Mouse (Mus musculus): ENCODE results near the gene Rhog.

Gene Rhog

GRCm38 (mm10) chr7:102250631-102251214 lies 5.1 kb downstream of the Rhog start:
- peak; percentile 75 to 80 for DNase-seq (ENCODE audit: low spot score in 2 of 2)

GRCm38 (mm10) chr7:102249896-102250630 lies 5.8 kb downstream of the Rhog start:
- DNase-seq (ENCODE audit: low spot score in 2 of 2): peak in 1 of 2 experiments; percentile 36

DNA sequence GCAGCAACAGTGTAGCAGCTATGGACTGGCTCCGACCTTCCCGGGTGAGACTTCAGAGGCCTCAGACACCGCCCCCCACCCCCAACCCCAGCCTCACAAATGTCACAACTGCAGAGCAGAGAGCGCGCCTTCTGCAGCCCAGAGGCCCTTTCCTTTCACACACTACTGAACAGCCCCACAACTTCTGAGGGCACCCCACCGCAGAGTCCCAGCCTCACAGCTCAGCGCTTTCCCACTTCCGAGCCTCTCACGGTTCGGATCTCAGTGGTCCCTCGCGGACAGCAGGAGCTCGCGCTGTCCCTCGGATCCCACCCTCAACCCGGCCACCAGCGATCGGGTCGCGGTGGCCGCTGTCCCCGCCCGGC lies 6.3 kb downstream of the Rhog start:
- DNase-seq (ENCODE audit: low spot score in 2 of 2): no peak

- no peak for DNase-seq (ENCODE audit: low spot score in 2 of 2)
Measured at GRCm38 (mm10) chr7:102248691-102249404, 7.0 kb downstream of the Rhog start.

DNA sequence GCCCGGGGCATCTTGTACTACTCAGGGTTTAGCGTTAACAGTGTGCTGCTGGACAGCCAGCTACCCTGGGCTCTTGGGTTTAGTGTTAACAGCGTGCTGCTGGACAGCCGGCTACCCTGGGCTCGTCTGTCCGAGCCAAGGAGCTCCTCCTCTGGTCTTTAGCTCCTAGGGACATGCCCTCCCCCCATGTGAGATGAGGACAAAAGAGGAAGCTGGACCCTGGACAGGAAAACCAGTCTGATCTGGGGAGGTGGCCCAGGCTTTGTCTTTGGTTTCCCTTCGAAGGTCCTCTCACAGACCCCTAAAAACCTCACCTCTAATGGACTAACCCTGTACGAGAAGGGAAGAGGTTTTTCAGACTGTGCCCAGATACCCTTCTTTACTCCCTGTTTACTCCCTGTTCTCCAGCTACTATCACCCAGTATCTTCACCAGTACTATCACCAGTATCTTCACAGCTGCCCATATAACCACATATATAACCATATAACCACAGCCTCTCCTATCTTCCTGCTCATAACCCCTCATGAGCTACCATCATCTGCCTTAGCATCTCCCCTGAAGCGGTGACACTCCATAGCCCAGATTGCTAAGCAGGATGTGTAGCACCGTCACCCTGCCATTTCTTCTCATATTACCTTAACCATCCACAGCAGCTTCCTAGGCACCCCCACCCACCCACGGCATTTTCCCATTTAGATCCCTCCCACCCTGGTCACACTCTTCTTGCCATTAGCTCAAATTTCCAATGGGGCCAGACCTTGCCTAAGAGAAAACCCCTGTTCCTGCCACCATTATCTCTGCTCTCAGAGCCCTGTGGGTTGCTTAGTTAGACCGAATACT lies 8.7 kb downstream of the Rhog start:
- DNase-seq (ENCODE audit: low spot score in 2 of 2): no peak

- DNase-seq (ENCODE audit: low spot score in 2 of 2): no peak
Measured at GRCm38 (mm10) chr7:102246265-102246664, 9.6 kb downstream of the Rhog start.

DNA sequence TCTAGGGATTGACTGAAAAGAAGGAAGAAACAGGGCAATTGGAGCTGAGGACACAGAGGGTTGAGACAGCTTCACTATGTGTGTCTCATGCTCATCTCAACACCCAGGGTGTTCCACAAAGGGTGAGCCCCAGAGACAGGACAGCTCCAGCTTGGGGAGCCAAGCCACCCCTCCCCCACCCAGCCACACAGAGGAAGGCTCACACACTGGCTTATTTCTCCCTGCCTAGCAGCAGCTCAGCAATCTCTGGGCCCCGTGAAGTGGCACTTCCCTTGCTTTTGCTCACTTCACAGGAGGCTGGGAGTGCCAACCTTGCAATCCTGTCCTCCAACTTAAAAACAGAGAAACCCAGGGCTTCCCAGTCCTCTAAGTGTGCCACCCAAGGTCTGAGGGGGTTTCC lies 10.1 kb downstream of the Rhog start:
- no peak for DNase-seq (ENCODE audit: low spot score in 2 of 2)

DNA sequence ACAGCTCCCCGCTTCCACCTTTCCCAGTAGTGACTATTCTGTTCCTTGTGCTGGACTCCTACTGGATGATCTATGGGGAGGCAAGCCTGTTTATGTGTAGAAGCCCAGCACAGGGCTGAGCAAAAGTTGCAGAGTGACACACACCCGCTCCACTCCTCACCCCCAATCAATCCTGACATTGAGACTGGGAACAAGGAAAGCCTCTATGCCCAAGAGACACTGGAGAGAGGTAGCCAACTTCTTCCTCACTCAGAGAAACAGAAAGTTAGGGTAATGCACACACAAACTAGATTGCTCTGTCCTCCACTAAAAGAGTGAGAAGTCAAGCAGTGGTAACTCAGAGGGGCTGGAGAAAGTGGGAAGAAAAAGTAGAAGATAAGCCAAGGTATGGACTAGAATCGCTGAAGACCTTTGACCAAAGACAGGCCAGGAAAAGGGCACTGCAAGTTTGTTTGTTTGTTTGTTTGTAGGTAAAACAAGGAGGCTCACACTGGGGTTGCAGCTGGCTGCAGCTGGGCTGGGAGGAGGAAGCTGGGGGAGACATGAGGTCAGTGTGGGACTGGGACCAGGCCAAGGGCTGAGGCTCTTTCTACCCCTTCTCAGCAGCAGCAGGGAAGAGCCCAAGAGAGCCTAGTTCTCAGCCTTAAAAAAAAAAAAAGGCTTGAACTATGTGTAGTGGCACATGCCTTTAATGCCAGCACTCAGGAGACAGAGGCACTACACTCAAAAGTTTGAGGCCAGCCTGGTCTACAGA lies 10.9 kb downstream of the Rhog start:
- DNase-seq (ENCODE audit: low spot score in 2 of 2): no peak

DNA sequence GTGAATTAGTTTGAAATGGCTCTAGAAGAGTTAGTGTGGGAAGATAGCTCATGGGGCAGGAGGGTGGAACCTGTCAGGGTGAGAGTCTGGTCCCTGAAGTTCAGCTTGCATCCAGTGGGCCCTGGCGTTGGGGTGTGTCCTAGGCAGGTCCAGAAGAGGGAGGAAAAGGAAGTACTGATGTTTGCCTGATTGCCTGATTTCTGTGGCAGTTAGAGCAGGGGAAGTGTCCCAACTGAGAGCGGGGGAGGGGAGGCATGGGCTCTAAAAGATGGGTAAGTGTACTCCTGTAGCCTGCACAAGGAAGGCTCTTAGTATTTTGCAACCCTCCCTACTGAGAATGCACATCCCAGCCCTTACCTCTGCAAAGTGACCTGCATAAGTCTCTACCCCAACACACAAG lies 12.0 kb downstream of the Rhog start:
- no peak for DNase-seq (ENCODE audit: low spot score in 2 of 2)

DNA sequence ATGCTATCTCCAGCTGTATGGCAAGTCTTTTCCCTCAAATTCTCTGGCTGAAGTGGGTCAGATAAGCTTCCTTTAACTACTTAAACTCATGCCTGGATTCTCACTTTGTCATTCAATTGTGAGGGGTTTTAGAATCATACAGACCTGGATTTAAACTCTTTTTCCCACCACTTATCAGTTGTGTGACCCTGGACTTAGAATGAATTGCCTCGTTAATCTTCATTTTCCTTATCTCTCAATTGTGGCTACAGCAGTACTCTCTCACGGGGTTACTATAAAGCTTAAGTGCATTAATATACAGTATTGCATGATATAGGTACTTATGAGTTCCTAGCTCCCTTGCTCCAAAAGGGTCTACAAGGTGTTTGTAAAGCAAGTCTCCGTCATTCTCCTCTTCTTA lies 12.9 kb downstream of the Rhog start:
- DNase-seq (ENCODE audit: low spot score in 2 of 2): no peak

DNA sequence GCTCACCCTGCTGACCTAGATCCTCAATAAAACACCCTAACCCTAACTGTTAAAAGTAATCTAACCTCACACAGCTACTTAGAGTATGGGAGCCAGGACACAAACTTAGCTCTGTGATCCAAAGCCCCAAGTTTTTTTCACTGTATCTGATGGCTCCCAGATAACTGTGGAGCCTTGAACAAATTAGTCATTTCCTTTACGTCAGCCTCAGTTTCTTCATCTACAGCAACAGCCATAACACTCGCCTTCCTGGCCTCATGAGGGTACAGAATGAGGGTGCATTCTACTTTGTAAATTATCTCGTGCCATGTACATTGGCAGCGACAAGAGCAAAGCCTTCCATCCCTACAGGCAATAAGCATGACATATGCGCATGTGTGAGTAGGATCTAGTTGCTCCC lies 13.5 kb downstream of the Rhog start:
- DNase-seq (ENCODE audit: low spot score in 2 of 2): no peak

DNA sequence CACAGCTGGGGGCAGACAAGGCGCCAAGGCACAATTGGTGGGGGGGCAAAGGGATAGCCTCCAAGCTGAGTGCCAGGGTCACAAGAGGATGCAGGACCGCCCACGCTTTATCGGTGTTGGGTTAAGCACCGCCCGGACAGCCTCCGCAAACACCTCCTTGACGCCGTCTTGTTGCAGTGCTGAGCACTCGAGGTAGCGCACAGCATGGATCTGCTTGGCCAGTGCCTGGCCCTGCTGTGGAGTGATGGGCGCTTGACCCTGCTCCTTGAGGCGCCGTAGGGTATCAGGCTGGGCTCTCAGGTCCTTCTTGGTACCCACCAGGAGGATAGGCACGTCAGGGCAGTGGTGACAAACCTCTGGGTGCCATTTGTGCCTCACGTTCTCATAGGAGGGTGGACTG lies 16.3 kb downstream of the Rhog start:
- no peak for DNase-seq (ENCODE audit: low spot score in 2 of 2)

DNA sequence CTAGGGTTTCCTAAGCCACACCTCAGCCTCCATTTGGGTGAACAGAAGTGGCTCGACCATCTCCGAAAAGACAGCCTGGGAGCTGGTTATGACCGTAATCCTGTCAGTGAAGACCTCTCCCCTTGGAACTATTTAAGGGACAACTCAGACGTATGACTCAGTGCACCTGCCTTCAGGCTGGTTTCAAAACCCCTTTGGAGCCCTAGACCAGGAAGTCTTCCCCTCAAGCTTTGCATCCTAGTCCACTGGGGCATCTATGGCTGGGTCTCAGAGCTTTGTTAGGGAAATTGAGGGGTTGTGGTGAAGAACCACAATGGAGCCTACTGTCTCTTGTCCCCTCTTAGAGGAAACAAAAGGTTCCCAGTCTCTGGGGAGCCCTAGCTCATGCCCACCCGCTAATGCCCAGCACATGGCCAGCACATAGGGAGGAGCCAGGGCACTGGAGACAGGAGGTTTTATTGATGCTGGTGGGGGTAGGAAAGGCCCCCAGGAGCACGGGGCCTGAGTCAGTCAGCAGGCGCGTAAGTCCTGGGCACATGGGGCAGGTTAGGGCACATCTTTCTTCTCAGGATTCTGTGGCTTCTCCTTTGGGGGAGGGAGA lies 17.1 kb downstream of the Rhog start:
- no peak for DNase-seq (ENCODE audit: low spot score in 2 of 2)

DNA sequence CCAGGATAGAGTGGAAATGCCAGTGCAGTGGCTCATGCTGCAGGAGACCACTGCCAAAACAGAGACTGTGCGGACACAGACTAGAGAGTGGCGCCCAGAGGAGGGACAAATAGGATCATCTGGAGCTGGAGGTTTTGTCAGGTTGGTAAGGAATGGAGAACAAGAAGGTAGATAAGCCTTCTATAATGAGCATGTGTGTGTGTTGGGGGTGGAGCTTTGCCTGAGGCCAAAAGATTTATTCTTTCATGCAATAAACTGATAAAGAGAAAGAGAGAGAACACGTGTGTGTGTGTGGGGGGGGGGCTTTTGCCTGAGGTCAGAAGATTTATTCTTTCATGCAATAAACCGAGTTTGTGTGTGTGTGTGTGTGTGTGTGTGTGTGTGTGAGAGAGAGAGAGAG lies 22.8 kb downstream of the Rhog start:
- no peak for DNase-seq (ENCODE audit: low spot score in 2 of 2)

DNA sequence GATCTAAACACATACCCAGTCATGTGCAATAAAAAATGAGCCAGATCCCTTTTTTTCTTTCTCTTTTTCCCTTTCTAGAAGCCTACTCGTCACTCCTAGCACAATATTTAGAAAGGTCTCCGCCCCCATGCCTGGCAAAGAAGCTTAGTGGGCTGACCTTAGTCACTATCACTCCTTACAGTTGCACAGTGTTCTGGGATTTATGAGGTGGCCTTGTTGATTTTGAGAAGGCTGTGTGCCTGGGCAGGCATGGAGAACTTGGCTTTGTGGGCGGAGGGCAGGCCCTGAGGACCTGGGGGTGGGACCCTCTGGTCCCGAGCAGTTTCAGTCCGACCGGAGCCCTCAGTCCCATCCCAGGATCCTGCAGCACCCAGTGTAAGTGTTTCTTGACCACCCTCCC lies 26.0 kb downstream of the Rhog start:
- DNase-seq (ENCODE audit: low spot score in 2 of 2): no peak

- DNase-seq (ENCODE audit: low spot score in 2 of 2): no peak
Measured at GRCm38 (mm10) chr7:102228049-102228670, 27.7 kb downstream of the Rhog start.

GRCm38 (mm10) chr7:102226051-102226450 lies 29.8 kb downstream of the Rhog start:
- no peak for DNase-seq (ENCODE audit: low spot score in 2 of 2)

- no peak for DNase-seq (ENCODE audit: low spot score in 2 of 2)
Measured at GRCm38 (mm10) chr7:102223883-102224738, 31.7 kb downstream of the Rhog start.

- peak in 1 of 2 experiments; percentile 58 for DNase-seq (ENCODE audit: low spot score in 2 of 2)
Measured at GRCm38 (mm10) chr7:102222830-102223556, 32.9 kb downstream of the Rhog start.

All from frontal cortex, postnatal 14 days (tissue).